Mouse (Mus musculus) monocyte, adult 5-6 weeks (primary cell): ENCODE data around the gene Gm33543. TPM values are rescaled to one million over a fixed set of nuclear protein-coding genes. Genes with fewer than 3 reads are reported as not detected.

Experiments used
- ATAC-seq: fragments of 153-309, 156-312 bp; replicated peaks from 2 replicates; pipeline ENCODE4 v1.8.0; 2017; ENCODE audit warnings: mild to moderate bottlenecking; ENCODE audit not compliant: low TSS enrichment, insufficient number of reproducible peaks, severe bottlenecking, poor library complexity, low FRiP score
- total RNA-seq: library from RNA; stranded (forward); fragments of 200-1000, 200-491, 200-594 nt; gene quantifications from 3 replicates; pipeline ENCODE4 v1.2.3, GENCODE M21; 2017

The Gm33543 gene
- total RNA-seq, 1 experiment from 2014 or later, result not detected

- ATAC-seq, result no peak
These were observed 57.9 kb downstream of the Gm33543 start for GRCm38 (mm10) chr10:95784837-95785236.

- no peak for ATAC-seq
These were observed 61.7 kb downstream of the Gm33543 start for GRCm38 (mm10) chr10:95780881-95781600.

GRCm38 (mm10) chr10:95779801-95780385 is 62.8 kb downstream of the Gm33543 start:
- ATAC-seq, result 0 out of 2 replicates have a peak, but pooled peaks have one; percentile 16

- no peak for ATAC-seq
These were observed 64.1 kb downstream of the Gm33543 start for GRCm38 (mm10) chr10:95778622-95779021.

- peak; percentile 15; the same call in 1 of the 2 replicates for ATAC-seq
These were observed 64.9 kb downstream of the Gm33543 start for GRCm38 (mm10) chr10:95777701-95778320.

GRCm38 (mm10) chr10:95777071-95777470 is 65.7 kb downstream of the Gm33543 start:
- no peak for ATAC-seq

- ATAC-seq, result no peak
These were observed 67.9 kb downstream of the Gm33543 start for GRCm38 (mm10) chr10:95774856-95775255.

- no peak for ATAC-seq
These were observed 68.6 kb downstream of the Gm33543 start for GRCm38 (mm10) chr10:95774001-95774628.

Other genes starting within 250 kb of the Gm33543 start
- gene Anapc15-ps, start 169.5 kb downstream of the Gm33543 start, total RNA-seq, result not detected in 3 replicates
- gene Eea1, start 97.7 kb upstream of the Gm33543 start, total RNA-seq, result 22.9 to 50.7 TPM (median 30.9 TPM) in 3 replicates